Mouse (Mus musculus): ENCODE results near the gene C7. TPM values are rescaled to one million over a fixed set of nuclear protein-coding genes. Genes with fewer than 3 reads are reported as not detected.

The C7 gene
- 0.08 TPM in 1 of 2 replicates, not detected in the other for polyA plus RNA-seq (2015; fragmentation: Nextera tagmentation; extraction: Ambion mirVana)

DNA sequence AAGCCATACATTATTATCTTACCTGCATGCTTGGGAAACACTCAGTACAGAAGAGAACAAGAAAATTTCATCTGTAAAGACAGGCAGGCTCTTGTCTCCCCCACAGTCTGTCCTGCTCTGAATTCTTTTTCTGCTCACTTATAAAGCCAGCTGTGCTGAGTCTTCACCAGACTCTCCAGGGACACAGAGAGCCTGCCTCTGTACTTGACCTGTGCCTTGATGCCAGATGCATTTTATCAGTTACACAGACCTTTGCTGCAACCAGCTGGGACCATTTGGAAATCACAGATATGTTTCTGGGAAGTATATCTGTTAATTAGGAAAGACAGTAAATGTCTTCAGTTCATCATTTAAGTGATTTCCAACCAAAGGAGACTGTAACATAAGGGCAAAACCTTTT, at the start of gene C7:
Gene C7 (minus strand): TSS at position 106 of the 400 bp plus-strand sequence.
- no peak for ATAC-seq (replicated peaks)
- no peaks in the 10 kb centered on the region for H3K27me3 ChIP-seq
- no peak within 1 kb of the TSS for H3K4me3 ChIP-seq
- H3K36me3 ChIP-seq, result no peaks in the 10 kb centered on the region
- no peak within 1 kb of the TSS for H3K9ac ChIP-seq (replicated peaks)
- no peak within 1 kb of the TSS for H3K27ac ChIP-seq (replicated peaks)
- H3K9me3 ChIP-seq, result no peaks in the 10 kb centered on the region
- no peaks in the 10 kb centered on the region for H3K4me1 ChIP-seq
- H3K4me2 ChIP-seq (replicated peaks), result no peak within 1 kb of the TSS

DNA sequence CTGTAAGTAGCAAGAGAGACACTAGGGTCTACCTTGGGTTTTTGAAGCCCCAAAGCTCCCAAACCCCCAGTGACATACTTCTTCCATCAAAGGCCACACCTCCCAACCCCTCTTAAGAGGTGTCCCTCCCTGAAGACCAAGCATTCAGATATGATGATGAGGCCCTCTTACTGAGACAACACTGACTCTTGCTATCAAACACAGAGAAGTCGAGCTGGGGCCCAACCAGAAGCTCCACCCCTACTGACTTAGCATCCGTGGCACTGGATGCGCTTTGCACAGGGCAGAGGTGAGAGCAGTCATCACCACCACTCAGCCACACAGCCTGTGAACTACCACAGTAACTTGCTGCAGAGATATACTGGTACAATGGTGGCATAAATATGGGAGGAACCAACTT, 49.1 kb upstream of the C7 start:
- no peak for ATAC-seq (replicated peaks)
- no peak overlapping the region for H3K4me3 ChIP-seq
- 92% methylated on average over 3 of the region's 3 CpGs for WGBS
- H3K4me1 ChIP-seq, result peaks cover 15% of the 10 kb centered on the region
- no peak overlapping the region for H3K9ac ChIP-seq (replicated peaks)
- no peak overlapping the region for H3K4me2 ChIP-seq (replicated peaks)
- H3K27me3 ChIP-seq, result no peaks in the 10 kb centered on the region
- no peak overlapping the region for H3K27ac ChIP-seq (replicated peaks)
- H3K9me3 ChIP-seq, result no peaks in the 10 kb centered on the region
- H3K36me3 ChIP-seq, result peaks cover under 1% of the 10 kb centered on the region; the same call in 1 of the 2 replicates

- no peaks in the 10 kb centered on the region for H3K4me1 ChIP-seq
- WGBS, result 87% methylated on average over 3 of the region's 3 CpGs
- H3K27ac ChIP-seq (replicated peaks), result no peak overlapping the region
- H3K36me3 ChIP-seq, result no peaks in the 10 kb centered on the region
- no peaks in the 10 kb centered on the region for H3K27me3 ChIP-seq
- H3K9ac ChIP-seq (replicated peaks), result no peak overlapping the region
- ATAC-seq (replicated peaks), result no peak
- no peak overlapping the region for H3K4me2 ChIP-seq (replicated peaks)
- H3K9me3 ChIP-seq, result no peaks in the 10 kb centered on the region
- H3K4me3 ChIP-seq, result no peak overlapping the region
Measured at GRCm38 (mm10) chr15:5108655-5109040, 45.1 kb upstream of the C7 start.

DNA sequence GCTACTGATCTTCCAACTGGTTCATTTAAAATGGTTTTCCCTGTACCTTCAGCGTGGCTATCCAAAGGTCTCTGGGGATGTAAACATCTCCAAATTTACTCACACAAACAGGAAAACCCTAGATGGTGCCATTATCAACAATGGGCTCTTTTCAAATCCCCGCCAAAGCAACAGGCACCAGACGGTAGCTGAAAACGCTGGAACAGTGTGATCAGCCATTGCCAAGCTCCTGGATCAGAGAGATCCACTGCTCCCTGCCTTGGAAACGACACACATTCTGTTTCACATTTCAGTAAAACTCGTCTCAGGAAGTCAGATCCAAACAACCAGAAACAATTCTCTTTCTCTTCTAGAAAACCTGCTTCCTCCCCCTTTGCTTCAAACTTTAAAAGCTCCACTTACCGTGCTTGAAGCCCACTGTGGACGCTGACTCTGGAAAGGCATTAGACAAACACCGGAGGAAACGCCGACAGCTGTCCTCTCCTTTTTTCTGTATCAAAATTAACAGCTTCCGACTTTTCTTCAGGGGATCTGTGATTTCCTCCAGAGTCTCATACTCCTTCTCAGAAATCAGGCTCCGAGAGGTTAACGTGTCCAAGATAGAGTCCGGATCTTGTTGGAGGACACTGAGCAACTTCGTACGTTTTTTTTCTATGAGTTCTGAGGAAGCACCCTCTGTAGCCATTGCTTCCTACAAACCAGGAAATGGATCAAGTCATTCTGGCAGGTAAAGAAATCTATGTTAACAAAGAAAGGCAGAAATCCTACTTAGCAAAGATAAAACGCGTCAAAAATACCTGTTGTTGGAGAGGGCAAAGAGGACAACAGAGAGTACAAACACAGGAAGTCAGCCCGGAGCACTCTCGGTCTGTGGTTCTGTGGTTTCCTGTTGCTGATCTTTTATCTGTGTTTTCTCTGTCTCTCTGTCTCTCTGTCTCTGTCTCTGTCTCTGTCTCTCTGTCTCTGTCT, 44.4 kb upstream of the C7 start, which contains the start of gene Card6:
Gene Card6 (minus strand): TSS at position 854 of the 969 bp plus-strand sequence.
- Histone ChIP-seq H3K9me3 (no peaks in the 10 kb centered on the region), H3K4me1 (no peaks in the 10 kb centered on the region), H3K4me3 (no peak within 1 kb of the TSS), H3K4me2 (replicated peaks) (no peak within 1 kb of the TSS), H3K9ac (replicated peaks) (no peak within 1 kb of the TSS), H3K36me3 (no peaks in the 10 kb centered on the region), H3K27me3 (no peaks in the 10 kb centered on the region), H3K27ac (replicated peaks) (no peak within 1 kb of the TSS)
- ATAC-seq (replicated peaks), result no peak
- 73% methylated on average over 21 of the region's 21 CpGs for WGBS

DNA sequence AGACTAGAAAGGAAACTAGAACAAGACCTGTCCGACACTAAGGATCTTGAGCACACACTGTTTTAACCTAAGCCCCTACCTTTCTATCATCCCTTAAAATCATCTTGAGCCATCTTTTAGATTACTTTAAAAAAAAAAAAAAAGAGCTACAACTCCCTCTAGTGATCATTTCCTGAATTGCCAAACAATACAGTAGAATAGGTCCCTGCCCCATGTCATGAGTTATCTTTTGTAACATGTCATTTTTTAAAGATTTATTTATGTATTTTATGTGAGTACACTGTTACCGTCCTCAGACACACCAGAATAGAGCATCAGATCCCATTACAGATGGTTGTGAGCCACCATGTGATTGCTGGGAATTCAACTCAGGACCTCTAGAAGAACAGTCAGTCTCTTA, 42.8 kb upstream of the C7 start:
- Histone ChIP-seq H3K4me3 (no peak overlapping the region), H3K9ac (replicated peaks) (no peak overlapping the region), H3K36me3 (no peaks in the 10 kb centered on the region), H3K4me1 (no peaks in the 10 kb centered on the region), H3K4me2 (replicated peaks) (no peak overlapping the region), H3K27me3 (no peaks in the 10 kb centered on the region), H3K27ac (replicated peaks) (no peak overlapping the region), H3K9me3 (no peaks in the 10 kb centered on the region)
- ATAC-seq (replicated peaks), result peak; percentile 53; the same call in 1 of the 2 replicates
- 57% methylated on average over 2 of the region's 2 CpGs for WGBS

DNA sequence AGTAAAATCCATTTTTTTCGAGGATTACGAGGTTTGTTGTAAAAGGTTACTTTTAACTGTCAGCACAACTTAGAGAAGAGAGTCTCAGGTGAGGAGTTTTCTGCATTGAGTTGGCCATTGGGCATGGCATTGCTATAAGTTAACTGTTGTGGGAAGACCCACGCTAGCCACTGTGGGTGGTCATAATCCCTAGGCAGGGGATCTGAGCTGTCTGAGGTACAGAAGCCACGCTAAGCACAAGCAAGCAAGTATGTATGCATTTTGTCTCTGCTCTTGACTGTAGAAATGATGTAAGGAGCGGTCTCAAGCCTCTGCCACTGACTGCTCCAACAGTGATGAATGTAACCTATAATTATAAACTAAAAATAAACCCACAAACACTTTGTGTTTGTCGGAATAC, 42.4 kb upstream of the C7 start:
- no peak overlapping the region for H3K4me2 ChIP-seq (replicated peaks)
- H3K36me3 ChIP-seq, result no peaks in the 10 kb centered on the region
- WGBS, result 78% methylated on average over 6 of the region's 6 CpGs
- no peaks in the 10 kb centered on the region for H3K27me3 ChIP-seq
- no peaks in the 10 kb centered on the region for H3K4me1 ChIP-seq
- no peak overlapping the region for H3K27ac ChIP-seq (replicated peaks)
- ATAC-seq (replicated peaks), result peak; percentile 11; the same call in 1 of the 2 replicates
- H3K9me3 ChIP-seq, result no peaks in the 10 kb centered on the region
- H3K4me3 ChIP-seq, result no peak overlapping the region
- no peak overlapping the region for H3K9ac ChIP-seq (replicated peaks)

- Histone ChIP-seq H3K9me3 (no peaks in the 10 kb centered on the region), H3K9ac (replicated peaks) (no peak overlapping the region), H3K27me3 (no peaks in the 10 kb centered on the region), H3K27ac (replicated peaks) (no peak overlapping the region), H3K4me2 (replicated peaks) (no peak overlapping the region), H3K36me3 (no peaks in the 10 kb centered on the region), H3K4me3 (no peak overlapping the region), H3K4me1 (no peaks in the 10 kb centered on the region)
- no peak for ATAC-seq (replicated peaks)
- 96% methylated on average over 4 of the region's 4 CpGs for WGBS
Measured at GRCm38 (mm10) chr15:5102312-5102711, 38.8 kb upstream of the C7 start.

- Histone ChIP-seq H3K9me3 (no peaks in the 10 kb centered on the region), H3K27ac (replicated peaks) (no peak overlapping the region), H3K4me2 (replicated peaks) (no peak overlapping the region), H3K4me3 (no peak overlapping the region), H3K36me3 (no peaks in the 10 kb centered on the region), H3K27me3 (no peaks in the 10 kb centered on the region), H3K4me1 (no peaks in the 10 kb centered on the region), H3K9ac (replicated peaks) (no peak overlapping the region)
- no peak for ATAC-seq (replicated peaks)
- WGBS, result 92% methylated on average over 1 of the region's 1 CpGs
Measured at GRCm38 (mm10) chr15:5097376-5097775, 33.8 kb upstream of the C7 start.

DNA sequence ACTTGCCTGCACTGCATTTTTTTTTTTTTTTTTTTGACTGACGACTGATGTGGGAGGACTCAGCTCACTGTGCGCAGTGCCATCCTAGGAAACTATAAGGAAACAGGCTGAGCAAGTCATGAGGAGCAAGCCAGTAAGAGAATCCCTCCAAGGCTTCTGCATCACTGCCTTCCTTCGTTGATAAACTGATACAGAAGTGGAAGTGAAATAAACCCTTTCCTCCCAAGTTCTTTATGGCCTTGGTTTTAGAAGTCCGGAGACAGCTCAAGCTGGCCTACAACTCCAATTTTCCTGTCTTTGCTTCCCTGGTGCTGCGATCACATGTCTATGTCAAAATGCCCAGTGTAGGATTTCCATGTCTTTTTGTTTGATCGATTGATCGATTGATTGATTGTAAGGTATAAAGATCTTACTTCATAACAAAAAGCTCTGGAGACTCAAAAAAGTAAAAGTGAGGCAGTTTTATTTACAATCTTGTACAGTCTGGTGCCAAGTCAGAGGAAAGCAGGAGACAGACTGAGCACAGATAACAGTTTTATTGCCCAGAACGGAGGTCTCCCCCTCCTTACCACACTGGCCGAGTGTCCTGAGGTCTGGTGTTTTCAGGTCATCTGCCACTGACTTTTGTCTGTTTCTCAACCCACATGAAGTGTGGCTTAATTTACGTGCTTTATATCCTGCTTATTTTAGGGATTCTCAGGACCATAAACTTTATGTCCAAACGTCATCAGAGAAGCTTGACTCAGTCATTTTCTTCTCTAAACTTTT, 32.2 kb upstream of the C7 start:
- Histone ChIP-seq H3K27ac (replicated peaks) (no peak overlapping the region), H3K9me3 (no peaks in the 10 kb centered on the region), H3K9ac (replicated peaks) (no peak overlapping the region), H3K36me3 (no peaks in the 10 kb centered on the region), H3K4me1 (no peaks in the 10 kb centered on the region), H3K4me2 (replicated peaks) (no peak overlapping the region), H3K27me3 (no peaks in the 10 kb centered on the region), H3K4me3 (no peak overlapping the region)
- ATAC-seq (replicated peaks), result no peak
- WGBS, result 92% methylated on average over 11 of the region's 11 CpGs

DNA sequence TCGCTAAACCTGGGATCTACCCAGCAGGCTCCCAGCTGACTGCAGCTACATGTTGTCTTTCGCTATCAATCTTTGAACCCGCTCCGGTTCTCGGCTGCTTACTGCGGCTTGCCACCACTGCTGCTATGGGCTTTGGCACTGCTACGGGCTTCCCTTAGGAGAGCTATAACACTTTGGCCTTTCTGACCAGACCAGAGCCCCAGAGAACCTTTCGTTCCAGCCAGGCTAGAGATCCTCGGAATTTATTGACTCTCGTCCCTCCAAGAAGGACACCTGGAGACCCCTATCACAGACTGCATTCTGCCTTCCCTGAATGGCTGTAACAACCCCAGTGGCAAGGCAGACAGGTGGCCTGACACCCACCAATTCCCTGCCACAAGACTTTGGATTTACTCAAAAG, 26.6 kb upstream of the C7 start:
- no peaks in the 10 kb centered on the region for H3K27me3 ChIP-seq
- ATAC-seq (replicated peaks), result no peak
- no peak overlapping the region for H3K4me3 ChIP-seq
- no peak overlapping the region for H3K27ac ChIP-seq (replicated peaks)
- no peaks in the 10 kb centered on the region for H3K36me3 ChIP-seq
- 96% methylated on average over 10 of the region's 10 CpGs for WGBS
- H3K4me1 ChIP-seq, result no peaks in the 10 kb centered on the region
- H3K4me2 ChIP-seq (replicated peaks), result no peak overlapping the region
- no peak overlapping the region for H3K9ac ChIP-seq (replicated peaks)
- no peaks in the 10 kb centered on the region for H3K9me3 ChIP-seq

DNA sequence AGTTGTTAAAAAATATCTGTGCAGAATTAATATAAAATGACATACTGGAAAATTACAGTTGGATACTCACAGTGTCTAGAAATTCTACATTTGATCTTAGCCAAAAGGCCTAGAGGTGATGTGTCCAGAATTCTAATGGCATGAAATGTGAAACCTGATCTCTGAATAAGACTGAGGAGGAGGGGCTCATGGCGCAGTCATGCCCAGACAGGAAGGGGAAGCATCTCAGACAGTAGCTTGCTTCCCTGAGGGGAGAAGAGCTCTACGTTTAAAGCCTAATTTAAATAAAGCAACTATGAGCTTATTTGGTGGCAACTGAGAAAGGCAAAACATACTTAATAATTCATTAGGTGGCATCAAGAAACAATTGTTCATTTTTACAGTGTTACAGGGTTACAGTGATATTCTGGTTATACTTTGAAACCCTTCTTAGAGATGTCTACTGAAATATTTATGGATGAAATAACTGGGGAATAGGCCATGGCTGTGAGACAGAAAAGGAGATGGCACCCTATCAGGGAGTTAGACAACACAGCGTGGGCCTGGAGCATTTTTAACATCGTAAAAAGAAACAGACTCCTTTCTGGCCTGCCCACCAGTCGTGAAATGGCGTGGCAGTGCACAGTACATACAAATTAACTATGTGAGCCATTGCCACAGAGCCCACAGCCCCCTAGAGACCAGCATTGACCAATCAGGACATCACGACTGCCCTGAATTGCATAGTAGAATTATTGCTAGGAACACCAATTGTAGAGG, 25.5 kb upstream of the C7 start:
- ATAC-seq (replicated peaks), result no peak; the same call in 1 of the 2 replicates
- Histone ChIP-seq H3K36me3 (no peaks in the 10 kb centered on the region), H3K4me3 (no peak overlapping the region), H3K9ac (replicated peaks) (no peak overlapping the region), H3K9me3 (no peaks in the 10 kb centered on the region), H3K4me1 (no peaks in the 10 kb centered on the region), H3K27ac (replicated peaks) (no peak overlapping the region), H3K4me2 (replicated peaks) (no peak overlapping the region), H3K27me3 (no peaks in the 10 kb centered on the region)
- WGBS, result 69% methylated on average over 7 of the region's 7 CpGs

GRCm38 (mm10) chr15:5086162-5086561, 22.6 kb upstream of the C7 start:
- Histone ChIP-seq H3K4me2 (replicated peaks) (no peak overlapping the region), H3K36me3 (no peaks in the 10 kb centered on the region), H3K9me3 (no peaks in the 10 kb centered on the region), H3K4me3 (no peak overlapping the region), H3K27me3 (no peaks in the 10 kb centered on the region), H3K4me1 (no peaks in the 10 kb centered on the region), H3K9ac (replicated peaks) (no peak overlapping the region), H3K27ac (replicated peaks) (no peak overlapping the region)
- WGBS, result 14% methylated on average over 2 of the region's 2 CpGs
- ATAC-seq (replicated peaks), result peak; percentile 35; the same call in 1 of the 2 replicates

Measured in forebrain, embryonic 15.5 days (tissue).